Mouse (Mus musculus): ENCODE measurements around the gene Calr4.
A peak's percentile ranks its signal among the peaks of the same experiment; 100 is the strongest.

The Calr4 gene

GRCm38 (mm10) chr4:109234185-109234584 is at the start of gene Calr4:
TSS of gene Calr4 (plus strand) at chr4:109234485.
- DNase-seq (ENCODE audit: extremely low read depth, low read depth): no peak

- DNase-seq (ENCODE audit: extremely low read depth, low read depth): no peak
Observed at GRCm38 (mm10) chr4:109185616-109186405, 48.5 kb upstream of the Calr4 start.

GRCm38 (mm10) chr4:109191598-109191997 is 42.7 kb upstream of the Calr4 start:
- DNase-seq (ENCODE audit: extremely low read depth, low read depth): no peak

GRCm38 (mm10) chr4:109193886-109194285 is 40.4 kb upstream of the Calr4 start:
- no peak for DNase-seq (ENCODE audit: extremely low read depth, low read depth)

GRCm38 (mm10) chr4:109195900-109196629 is 38.2 kb upstream of the Calr4 start:
- DNase-seq (ENCODE audit: extremely low read depth, low read depth): no peak

- DNase-seq (ENCODE audit: extremely low read depth, low read depth): no peak
Observed at GRCm38 (mm10) chr4:109199069-109199468, 35.2 kb upstream of the Calr4 start.

- peak; percentile 80 for DNase-seq (ENCODE audit: extremely low read depth, low read depth)
Observed at GRCm38 (mm10) chr4:109201582-109202424, 32.5 kb upstream of the Calr4 start, which contains the start of gene Osbpl9. TSS of gene Osbpl9 (minus strand) at chr4:109202272.

- no peak for DNase-seq (ENCODE audit: extremely low read depth, low read depth)
Observed at GRCm38 (mm10) chr4:109203931-109204330, 30.4 kb upstream of the Calr4 start.

GRCm38 (mm10) chr4:109204416-109204815 is 29.9 kb upstream of the Calr4 start:
- DNase-seq (ENCODE audit: extremely low read depth, low read depth): no peak

GRCm38 (mm10) chr4:109207524-109207923 is 26.8 kb upstream of the Calr4 start:
- DNase-seq (ENCODE audit: extremely low read depth, low read depth): no peak

- DNase-seq (ENCODE audit: extremely low read depth, low read depth): no peak
Observed at GRCm38 (mm10) chr4:109210253-109210652, 24.0 kb upstream of the Calr4 start.

GRCm38 (mm10) chr4:109210881-109211280 is 23.4 kb upstream of the Calr4 start:
- DNase-seq (ENCODE audit: extremely low read depth, low read depth): no peak

GRCm38 (mm10) chr4:109213986-109214385 is 20.3 kb upstream of the Calr4 start:
- DNase-seq (ENCODE audit: extremely low read depth, low read depth): no peak

GRCm38 (mm10) chr4:109218008-109218407 is 16.3 kb upstream of the Calr4 start:
- no peak for DNase-seq (ENCODE audit: extremely low read depth, low read depth)

GRCm38 (mm10) chr4:109220441-109220940 is 13.8 kb upstream of the Calr4 start:
- DNase-seq (ENCODE audit: extremely low read depth, low read depth): no peak

- DNase-seq (ENCODE audit: extremely low read depth, low read depth): no peak
Observed at GRCm38 (mm10) chr4:109222001-109222400, 12.3 kb upstream of the Calr4 start.

- no peak for DNase-seq (ENCODE audit: extremely low read depth, low read depth)
Observed at GRCm38 (mm10) chr4:109224762-109225552, 9.3 kb upstream of the Calr4 start.

GRCm38 (mm10) chr4:109225606-109226005 is 8.7 kb upstream of the Calr4 start:
- DNase-seq (ENCODE audit: extremely low read depth, low read depth): no peak

GRCm38 (mm10) chr4:109226071-109226470 is 8.2 kb upstream of the Calr4 start:
- DNase-seq (ENCODE audit: extremely low read depth, low read depth): no peak

GRCm38 (mm10) chr4:109229766-109230279 is 4.5 kb upstream of the Calr4 start:
- no peak for DNase-seq (ENCODE audit: extremely low read depth, low read depth)
